Mouse (Mus musculus) heart, adult 8-10 months (tissue): ENCODE data around the gene Zfp974. TPM values are rescaled to one million over a fixed set of nuclear protein-coding genes. Genes with fewer than 3 reads are reported as not detected.
"Not testable (repeated sequence)": the region's sequence is repeated elsewhere in the genome, so short reads cannot be mapped to it uniquely, and the experiment has no call there.

Source experiments
- DNase-seq: peaks from one replicate; pipeline ENCODE4 v3.0.0; 2022; ENCODE audit warnings: low spot score
- total RNA-seq, 4 experiments: library from RNA; stranded (reverse); gene quantifications; 2 replicates each; pipeline ENCODE4 v1.2.4; 2022

The Zfp974 gene
- total RNA-seq = 1 to 10 TPM; 4.3 to 7.0 (median 5.8) TPM

GRCm38 (mm10) chr7:27928818-27929695, at the start of gene Zfp974:
TSS of gene Zfp974 (minus strand) at chr7:27929460.
- peak; percentile 57 for DNase-seq

GRCm38 (mm10) chr7:27949451-27949850, 20.2 kb upstream of the Zfp974 start:
- not testable (repeated sequence) for DNase-seq

GRCm38 (mm10) chr7:27941869-27942268, 12.6 kb upstream of the Zfp974 start:
- DNase-seq = not testable (repeated sequence)

GRCm38 (mm10) chr7:27933800-27934158, 4.5 kb upstream of the Zfp974 start:
- DNase-seq = not testable (repeated sequence)

GRCm38 (mm10) chr7:27933050-27933799, 4.0 kb upstream of the Zfp974 start:
- no peak for DNase-seq

GRCm38 (mm10) chr7:27927041-27927440, 2.2 kb downstream of the Zfp974 start:
- not testable (repeated sequence) for DNase-seq

- not testable (repeated sequence) for DNase-seq
Measured at GRCm38 (mm10) chr7:27910952-27911351, 18.3 kb downstream of the Zfp974 start.

GRCm38 (mm10) chr7:27905061-27905848, 24.0 kb downstream of the Zfp974 start:
- DNase-seq = no peak

- DNase-seq = no peak
Measured at GRCm38 (mm10) chr7:27900601-27901000, 28.7 kb downstream of the Zfp974 start.

- DNase-seq = no peak
Measured at GRCm38 (mm10) chr7:27881721-27882120, 47.5 kb downstream of the Zfp974 start.

GRCm38 (mm10) chr7:27862578-27862977, 66.7 kb downstream of the Zfp974 start:
- not testable (repeated sequence) for DNase-seq

- DNase-seq = peak; percentile 85
Measured at GRCm38 (mm10) chr7:27860396-27861235, 68.6 kb downstream of the Zfp974 start.

- peak; percentile 16 for DNase-seq
Measured at GRCm38 (mm10) chr7:27859301-27860251, 69.7 kb downstream of the Zfp974 start.

Other genes with a start within 250 kb of the Zfp974 start
- gene Zfp607b, start 240.1 kb downstream of the Zfp974 start, total RNA-seq = 1 to 10 TPM in 1 of 4 experiments, under 1 TPM in 3; 0.56 to 1.9 (median 0.71) TPM
- gene Zfp60, start 198.1 kb downstream of the Zfp974 start, total RNA-seq = 1 to 10 TPM; 8.0 to 9.5 (median 8.8) TPM
- 1 to 10 TPM; 4.0 to 4.9 (median 4.7) TPM for gene Zfp626, start 122.3 kb downstream of the Zfp974 start, total RNA-seq
- gene Zfp59, start 90.9 kb downstream of the Zfp974 start, total RNA-seq = 1 to 10 TPM; 1.9 to 2.5 (median 2.2) TPM
- gene Zfp607a, start 71.9 kb downstream of the Zfp974 start, total RNA-seq = 1 to 10 TPM; 2.5 to 3.3 (median 2.9) TPM
- gene Zfp780b, start 49.7 kb upstream of the Zfp974 start, total RNA-seq = 1 to 10 TPM; 7.3 to 8.2 (median 7.8) TPM
- 1 to 10 TPM in 1 of 4 experiments, under 1 TPM in 3; 0.65 to 1.1 (median 0.85) TPM for gene Zfp850, start 84.7 kb upstream of the Zfp974 start, total RNA-seq
- gene Psmc4, start 120.6 kb upstream of the Zfp974 start, total RNA-seq = 10 to 100 TPM; 72.5 to 86.7 (median 82.7) TPM
- not detected for gene Fcgbp, start 141.8 kb upstream of the Zfp974 start, total RNA-seq
- gene 9530053A07Rik, start 200.0 kb upstream of the Zfp974 start, total RNA-seq = not detected
- gene Fbl, start 240.2 kb upstream of the Zfp974 start, total RNA-seq = 10 to 100 TPM; 31.1 to 33.6 (median 32.1) TPM